Mouse (Mus musculus) urinary bladder, postnatal 4 days (tissue): Measurements from ENCODE around the gene Arl3.
A peak's percentile ranks its signal among the peaks of the same experiment; 100 is the strongest.

Experiments
- DNase-seq, 2 experiments: peaks; one replicate each; pipeline ENCODE4 v3.0.0; 2021 to 2022; ENCODE audit warnings: low spot score in 2 of 2

Gene Arl3

DNA sequence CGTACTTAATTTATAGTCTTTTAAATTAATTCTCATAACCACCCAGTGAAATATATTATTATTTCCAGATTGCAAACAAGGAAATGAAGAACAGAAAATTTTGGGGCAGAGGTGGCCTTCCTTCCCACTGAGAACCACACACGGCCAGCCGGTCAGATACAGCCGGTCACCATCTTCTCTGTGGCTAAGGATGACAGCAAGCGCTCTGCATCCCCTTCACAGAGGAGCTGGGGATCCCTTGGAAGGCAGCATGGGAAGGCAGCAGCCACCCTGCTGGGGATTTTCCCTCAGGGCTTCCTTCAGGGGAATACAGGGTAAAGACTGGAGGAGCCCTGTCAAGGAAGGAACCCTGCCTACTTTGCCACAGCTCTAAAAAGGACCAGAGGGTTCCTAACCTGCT lies 39.5 kb downstream of the Arl3 start:
- no peak for DNase-seq

DNA sequence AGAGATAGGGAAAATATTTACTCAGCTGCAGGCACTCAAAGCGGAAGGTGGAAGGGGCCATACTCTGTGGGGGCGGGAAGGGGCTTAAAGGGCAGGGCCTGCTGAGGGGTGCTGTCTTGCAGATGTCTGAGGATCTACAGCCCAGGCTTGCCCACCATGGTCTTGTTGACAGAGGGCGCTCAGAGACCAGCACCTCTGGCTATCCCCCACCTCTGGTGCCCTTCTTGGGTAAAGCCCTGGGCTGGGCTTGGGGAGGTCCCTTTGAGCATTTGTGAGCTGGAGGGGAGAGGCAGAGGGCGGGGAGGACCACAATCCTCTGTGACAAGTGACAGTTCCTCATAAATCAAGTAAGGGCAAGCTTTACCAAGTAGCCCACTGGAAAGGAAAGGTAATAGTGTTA lies 39.9 kb downstream of the Arl3 start:
- no peak for DNase-seq

DNA sequence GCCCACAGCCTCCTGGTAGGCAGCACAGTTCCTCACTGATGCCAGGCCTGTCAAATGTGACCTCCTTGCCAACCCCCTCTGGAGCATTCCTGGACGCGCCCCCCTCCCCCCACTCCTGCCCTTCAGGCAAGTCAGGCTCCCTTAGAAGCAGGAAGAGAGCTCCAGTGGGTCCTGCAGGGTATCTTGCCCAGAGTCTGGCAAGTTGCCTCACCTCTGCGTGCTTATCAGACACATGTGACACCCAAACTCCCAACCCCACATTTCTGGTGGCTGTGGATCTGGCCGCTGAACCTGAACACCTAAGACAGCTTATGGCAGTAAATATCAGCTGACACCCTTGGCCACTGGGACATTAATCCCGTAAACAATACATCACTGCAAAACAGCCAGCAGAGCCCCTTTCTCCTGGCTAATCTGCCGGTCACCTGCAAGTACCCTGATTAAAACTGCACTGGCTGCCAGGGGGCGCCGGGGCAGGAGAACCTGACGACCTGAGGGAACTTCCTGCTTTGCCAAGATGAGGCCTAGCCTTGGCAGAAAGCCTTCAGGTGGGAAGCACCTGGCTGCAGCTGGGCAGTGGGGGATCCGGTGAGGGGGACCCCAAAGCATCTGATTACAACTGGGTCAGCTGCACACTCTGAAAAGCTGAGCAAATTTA lies 40.8 kb downstream of the Arl3 start:
- DNase-seq, result no peak

DNA sequence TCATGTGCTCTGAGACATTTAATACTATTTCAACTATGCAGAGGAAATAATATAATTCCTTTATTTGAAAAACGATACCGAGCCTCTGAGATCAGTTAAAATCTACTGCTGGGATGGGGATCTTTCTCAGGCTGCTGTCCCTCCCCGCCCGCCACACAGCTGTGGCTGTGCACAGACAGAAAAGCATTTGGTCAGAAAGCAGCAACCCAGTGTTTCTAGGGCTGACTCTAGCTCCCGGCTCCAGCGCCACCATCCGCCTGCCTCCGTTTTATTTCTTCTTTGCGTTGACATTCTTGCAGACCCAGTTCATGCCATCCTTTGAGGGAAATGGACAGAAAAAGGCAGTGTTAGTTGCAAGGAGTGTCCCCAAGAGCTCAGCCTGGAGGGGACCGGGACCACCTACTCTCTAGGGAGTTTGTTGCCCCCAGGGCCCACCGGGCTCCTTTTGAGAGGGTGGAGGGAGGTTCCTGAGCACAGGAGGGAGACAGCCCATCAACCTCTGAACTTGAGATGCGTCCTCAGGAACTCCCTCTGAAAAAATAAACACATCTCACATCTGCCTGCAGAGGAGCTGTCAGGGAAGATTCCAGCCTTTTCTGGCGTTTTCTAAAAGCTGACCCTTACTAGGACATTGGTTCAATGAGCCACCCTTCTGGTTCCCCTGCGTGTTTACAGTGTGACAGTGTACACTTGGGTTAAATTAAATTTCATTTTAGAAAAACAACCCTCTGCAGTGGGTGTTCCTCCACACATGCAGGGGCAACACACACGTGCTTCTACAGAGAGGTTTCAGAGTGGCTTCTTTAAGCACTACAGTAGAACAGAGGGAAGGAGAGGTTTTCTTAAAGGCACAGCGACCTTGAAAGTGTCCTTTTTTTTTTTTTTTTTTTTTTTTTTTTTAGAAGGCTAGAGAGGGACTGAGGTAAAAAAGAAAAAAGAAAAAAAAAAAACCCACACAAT lies 41.6 kb downstream of the Arl3 start:
- no peak for DNase-seq

DNA sequence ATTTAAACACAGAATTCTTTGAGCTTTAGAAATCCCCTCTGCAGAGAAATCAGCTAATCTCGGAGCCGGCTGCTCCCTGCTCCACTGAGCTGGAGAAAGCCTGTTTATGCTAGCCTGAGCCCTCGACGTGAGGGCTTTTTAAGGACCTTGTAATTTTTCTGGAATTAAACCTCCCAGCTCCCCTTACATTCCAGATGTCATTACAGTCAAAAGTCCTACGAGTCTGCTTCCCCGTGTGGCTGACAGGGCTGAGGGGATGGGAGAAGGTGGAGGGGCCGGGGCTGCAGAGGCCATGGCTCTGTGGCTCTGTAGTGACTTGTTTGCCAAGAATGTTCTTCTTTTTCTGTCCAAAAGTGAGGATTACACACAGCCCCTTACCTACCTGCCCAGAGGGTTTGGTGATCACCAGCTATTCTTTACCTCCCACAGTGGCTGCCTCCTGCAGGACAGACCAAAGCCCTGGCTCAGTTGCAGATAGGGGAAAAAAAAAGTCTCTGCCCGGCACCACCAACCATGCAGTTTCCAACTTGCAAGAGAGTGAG lies 42.5 kb downstream of the Arl3 start:
- no peak for DNase-seq

DNA sequence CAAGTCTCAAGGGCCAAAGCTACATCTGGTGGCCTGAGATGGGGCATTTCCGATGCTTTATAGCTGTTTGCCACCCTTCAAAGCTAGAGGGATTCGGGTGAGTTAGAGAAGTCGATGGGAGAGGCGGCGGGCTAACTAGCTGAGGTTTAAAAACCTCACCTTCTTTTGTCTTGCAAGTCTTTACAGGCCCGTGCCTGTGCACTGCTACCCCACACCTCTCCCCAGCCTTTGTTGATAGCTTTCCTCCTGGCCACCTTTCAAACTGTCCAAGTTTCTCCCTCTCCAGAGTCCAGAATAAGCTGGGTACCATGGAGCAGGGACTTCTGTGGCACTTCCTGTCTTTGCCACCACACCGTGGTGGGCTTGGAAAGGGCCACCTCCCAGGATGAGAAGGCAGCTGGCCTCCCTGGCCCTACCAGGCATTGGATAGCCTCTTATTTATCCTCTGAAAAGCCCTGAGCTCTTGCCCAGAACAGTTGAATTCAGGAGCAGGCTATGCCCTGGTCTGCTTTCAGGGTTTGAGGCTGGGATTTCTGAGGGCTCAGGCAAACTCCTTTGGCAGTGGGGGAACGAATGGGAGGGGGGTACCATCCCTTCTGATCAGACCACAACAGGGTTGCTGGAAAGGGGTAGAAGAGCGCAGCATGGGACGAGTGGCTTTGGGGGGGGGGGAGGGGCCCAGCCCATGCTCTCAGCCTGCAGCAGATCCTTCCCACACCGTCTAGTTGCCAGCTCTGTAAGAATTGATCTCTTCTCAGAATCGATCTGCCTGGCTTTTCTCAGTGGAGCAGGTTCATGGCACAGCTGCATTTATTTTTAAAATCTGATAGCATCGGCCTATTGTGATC lies 43.2 kb downstream of the Arl3 start:
- no peak for DNase-seq

DNA sequence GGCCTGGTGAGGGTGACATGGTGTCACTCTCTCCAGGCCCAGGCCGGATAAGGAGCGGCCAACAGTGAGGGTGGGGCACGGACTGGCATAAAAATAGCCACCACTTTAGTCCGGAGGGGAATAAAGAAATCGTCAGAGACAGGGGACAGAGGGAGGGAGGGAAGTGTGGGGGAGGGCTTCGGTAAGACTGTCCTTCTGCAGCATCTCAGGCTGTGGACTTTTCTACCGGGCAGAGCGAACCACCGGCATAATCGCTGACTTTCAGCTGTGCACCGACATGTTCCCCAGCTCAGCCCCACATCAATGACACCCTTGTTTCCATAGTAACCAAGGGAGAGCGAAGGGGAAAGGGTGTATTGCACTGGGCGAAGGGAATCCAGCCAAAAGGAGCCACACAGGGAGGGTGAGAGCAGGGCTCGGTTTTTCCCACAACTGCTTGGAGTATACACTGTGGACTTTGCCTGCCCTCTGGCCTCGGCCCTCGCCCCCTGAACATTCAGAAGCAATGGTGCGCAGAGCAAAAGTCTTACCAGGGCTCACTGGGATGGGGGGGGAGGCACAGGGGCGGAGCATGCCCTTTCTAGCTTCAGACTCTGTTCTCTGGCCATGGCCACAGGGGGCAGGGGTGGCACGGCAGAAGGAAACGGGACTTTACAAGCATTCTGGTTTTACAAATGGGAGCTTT lies 44.3 kb downstream of the Arl3 start:
- DNase-seq, result peak in 1 of 2 experiments; percentile 52

DNA sequence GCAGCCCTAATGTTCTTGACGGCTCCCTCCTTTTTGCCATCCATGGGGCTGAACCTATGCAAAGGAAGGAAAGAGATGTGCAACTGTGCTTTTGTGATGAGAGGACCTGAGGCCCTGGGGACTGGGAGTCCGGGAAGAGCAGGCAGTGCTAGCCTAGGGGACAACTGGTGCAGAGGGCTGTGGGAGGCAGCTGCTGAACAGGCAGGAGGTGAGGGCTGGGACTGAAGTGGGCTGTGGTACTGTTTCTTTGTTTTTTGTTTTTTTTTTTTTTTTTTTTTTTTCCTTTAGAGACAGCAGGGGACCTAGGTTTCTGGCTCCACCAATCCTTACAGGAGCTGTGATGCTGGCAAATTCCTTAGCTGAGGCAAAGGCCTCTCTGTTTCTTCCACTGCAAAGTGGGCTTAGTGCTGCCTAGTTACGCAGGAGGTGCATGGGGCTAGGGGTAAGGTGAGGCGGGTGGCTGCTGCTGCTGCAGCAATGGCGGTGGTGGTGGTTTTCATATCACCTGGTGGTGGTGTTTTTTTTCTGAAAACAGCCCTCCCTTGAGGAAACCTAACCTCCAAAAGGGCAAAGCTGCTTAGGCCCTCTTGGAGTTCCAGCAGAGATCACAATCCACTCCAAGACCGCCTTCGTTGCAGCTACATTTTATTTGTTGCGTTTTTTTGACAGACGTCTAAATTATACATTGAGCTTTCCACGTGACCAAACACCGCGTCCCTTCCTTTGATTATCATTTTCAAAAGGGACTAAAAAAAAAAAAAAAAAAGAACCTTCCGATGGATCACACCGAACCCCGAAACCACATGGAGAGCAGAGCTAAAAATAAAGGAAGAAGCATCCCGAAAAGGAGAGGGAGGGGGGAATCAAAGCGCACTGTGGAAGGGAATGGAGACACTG lies 45.1 kb downstream of the Arl3 start:
- DNase-seq, result no peak

DNA sequence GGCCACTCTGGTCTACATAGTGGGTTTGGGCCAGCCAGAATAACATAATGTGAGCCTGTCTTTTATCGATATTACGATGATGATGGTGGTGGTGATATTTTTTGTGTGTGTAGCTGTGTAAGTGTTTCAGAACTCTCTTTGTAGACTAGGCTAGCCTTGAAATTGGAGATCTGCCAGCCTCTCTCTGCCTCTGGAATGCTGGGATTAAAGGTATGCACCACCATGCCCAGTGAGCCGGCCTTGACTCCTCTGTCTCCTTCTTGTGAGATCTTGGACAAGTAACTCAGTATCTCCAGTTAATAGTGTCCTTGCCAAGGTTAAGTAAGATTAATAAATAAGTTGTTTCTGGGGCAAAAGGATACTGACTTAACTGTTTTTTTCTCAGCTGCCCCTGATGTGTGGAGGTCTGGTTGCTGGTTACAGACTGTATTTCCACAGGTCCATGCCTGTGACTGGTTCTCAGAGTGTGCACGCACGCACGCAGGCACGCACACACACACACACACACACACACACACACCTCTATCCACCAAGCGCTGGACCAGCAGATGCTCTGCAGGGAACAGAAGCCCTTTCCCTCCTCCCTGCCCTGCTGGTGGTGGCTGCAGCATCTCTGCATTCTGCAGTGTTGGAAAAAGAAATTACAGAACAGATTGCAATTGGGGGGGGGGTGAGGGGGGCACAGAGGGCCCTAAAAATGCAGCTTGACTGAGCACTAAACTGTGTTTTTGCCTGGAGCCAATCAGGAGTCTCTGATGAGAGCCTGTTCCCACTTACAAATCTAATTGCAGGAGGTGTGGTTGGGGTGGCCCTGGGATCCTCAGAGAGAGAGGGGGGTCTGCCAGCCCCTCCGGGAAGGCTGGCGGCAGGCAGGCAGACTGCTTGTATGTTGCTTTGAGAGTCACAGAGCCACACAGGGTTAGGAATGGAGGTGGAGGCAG lies 47.0 kb downstream of the Arl3 start:
- no peak for DNase-seq

DNA sequence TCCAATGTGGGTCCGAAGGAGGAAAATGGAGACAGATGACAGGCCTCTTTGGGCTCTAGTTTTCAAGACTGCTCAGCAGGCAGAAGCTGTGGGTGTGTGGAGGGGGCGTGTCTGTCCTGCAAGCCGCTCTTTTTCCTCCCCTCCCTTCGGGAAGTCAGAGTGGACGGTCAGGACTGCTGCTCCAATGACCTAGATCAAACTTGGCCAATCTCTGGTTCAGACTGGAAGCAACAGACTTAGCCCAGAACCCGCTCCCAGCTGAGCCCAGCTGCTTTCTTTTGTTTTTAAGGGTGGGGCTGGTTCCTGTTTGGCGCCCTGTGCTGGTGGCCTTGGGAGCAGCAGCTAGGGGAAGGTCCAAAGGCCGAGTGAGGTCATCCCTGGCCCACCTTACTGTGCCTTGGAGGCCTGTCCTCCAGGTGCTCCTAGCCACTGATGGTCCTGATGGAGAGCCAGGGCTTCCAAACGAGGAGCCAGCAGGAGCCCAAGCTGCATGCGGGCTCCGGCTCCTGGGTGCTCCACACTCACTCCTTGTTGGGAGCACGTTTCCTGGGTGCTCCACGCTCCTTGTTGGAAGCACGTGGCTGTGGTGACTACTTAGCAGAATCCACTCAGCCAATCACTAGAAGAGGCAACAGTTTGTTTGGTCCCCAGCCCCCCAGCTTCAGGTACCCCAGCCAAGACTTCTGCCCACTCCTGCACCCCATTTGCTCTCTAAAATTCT lies 48.2 kb downstream of the Arl3 start:
- DNase-seq, result peak; percentile 73

DNA sequence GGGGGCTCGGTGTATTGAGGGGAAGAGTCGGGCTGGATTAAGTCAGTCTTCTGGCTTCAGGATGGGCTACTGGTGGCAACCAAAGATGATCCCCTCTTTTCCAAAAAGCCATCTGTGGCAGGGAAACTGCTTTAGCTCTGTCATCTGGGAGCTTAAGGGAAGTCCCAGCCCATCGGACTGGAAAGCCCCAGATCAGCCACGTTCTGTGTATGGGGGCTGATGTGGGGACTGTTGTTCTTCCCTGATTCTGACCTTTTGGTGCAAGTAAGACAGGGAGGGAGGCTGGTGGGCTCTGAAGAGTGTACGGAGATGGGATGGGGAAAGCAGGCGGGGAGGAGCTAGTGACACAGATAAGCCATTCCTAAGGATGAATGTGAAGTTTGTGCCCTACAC lies 48.9 kb downstream of the Arl3 start:
- DNase-seq, result no peak

DNA sequence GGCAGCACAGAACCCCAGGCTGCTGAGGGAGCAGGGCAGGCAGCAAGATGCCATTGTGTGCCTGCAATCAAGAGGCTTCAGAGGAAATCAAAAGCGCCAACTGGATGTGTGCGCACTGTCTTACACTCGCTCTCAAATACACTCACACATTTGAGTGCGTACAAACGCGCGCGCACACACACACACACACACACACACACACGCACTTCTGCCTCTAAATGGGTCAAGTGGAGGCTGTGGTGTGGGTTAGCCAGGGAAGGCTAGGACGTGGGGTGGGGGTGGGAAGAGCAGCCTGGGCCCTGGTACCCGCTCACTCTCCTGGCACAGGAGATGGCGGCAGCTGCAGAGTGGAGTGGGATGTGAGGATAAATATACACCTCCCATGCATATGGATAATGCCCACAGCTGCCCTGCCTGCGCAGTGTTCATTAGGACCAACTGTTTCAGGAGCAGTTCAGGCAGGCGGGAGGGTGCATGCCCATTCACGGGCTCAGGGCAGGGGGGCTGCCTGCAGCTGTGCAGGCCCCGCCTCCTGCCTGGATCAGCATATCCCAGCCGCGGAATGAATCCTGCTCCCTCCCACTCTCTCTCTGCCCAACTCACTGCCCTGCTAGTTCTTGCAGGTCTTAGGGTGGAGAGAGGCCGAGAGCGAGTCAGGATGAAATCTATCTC lies 49.4 kb downstream of the Arl3 start:
- peak in 1 of 2 experiments; percentile 63 for DNase-seq

DNA sequence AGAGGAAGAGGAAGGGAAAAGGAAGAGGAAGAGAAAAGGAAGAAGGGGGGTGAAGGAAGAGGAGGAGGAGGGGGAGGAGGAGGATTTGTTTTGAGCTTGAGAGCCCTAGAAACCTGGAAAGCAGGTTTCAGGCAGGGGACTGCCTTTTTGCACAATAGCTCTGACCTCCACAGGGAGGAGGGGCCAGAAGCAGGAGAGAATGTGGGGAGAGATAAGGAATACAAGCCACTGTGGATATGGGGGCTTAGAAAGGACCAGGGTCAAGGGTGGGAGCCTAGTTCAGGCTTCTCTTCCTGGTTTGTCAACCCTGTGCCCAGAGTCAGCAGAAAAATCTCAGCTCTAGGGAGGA lies 49.9 kb downstream of the Arl3 start:
- DNase-seq, result no peak

DNA sequence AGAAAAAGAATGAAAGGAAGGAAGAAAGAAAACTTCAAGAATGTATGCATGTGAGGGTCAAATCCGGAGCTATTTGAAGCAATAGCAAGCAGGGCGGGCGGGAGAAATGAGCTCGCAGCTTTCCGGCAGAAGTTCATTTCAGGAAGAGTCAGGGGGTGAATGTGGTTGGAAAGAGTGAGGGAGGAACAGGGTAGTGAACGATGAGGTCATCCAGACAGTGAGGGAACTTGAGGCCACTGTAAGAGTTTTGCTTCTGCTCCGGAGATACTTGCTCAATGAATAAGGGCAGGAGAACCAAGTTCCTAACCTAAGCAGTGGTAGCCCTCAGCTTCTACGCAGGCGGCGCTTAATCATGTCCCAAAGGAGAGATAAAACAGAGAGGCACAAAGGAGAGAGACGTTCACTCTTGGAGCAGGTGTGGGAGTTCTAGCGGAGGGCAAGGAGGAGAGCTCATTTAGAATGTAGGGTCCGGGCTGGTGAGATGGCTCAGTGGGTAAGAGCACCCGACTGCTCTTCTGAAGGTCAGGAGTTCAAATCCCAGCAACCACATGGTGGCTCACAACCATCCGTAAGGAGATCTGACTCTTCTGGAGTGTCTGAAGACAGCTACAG lies 50.5 kb downstream of the Arl3 start:
- DNase-seq, result no peak

DNA sequence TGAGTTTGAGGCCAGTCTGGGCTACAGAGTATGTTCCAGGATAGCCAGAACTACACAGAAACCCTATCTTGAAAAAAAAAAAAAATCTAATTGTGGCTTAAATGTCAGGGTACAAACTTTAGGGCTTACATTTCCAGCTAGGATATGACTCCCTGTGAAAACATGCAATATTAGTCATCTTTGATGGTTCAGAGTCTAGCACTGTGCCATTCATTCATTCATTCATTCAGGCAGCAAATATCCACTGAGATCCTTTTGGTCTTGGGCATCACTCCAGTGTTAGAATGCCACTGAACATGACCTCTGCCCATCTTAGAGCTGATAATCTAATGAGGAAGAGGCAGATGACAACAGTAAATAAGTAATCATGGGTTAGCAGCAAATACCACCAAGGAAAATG lies 51.3 kb downstream of the Arl3 start:
- DNase-seq, result no peak

DNA sequence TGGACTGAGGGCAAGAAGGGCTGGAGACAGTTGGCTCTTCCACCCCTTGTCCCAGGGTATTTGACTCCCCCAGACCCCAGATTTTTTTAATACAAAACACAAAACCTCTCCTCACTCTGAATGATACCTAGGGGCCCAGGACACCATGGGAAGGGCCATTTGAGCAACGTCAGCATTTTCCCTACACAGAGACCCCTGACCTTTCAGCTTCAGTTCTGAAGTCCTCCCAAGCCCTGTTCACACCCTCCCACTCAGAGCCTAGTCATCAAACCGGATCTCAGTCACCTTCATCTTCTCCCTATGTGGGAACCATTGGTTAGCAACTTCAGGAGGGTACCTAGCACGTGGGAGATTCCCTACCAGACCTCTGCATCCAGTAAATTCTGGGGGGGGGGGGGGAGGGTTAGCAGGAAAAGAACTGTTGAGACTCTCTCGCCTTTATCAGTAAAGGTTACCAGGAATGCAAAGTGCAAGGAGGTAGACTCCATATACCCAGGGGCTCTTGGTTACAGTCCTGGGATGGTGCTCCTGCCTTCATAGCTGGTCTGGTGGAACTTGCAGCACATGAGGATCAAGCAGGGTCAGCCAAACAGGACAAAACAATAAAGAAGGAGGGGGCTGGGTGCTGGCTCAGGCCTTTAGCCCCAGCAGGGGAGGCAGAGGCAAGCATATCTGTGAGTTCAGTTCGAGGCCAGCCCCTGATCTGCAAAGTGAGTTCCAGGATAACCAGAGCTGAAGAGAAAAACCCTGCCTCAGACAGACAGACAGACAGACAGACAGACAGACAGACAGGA lies 54.0 kb downstream of the Arl3 start:
- DNase-seq, result no peak

DNA sequence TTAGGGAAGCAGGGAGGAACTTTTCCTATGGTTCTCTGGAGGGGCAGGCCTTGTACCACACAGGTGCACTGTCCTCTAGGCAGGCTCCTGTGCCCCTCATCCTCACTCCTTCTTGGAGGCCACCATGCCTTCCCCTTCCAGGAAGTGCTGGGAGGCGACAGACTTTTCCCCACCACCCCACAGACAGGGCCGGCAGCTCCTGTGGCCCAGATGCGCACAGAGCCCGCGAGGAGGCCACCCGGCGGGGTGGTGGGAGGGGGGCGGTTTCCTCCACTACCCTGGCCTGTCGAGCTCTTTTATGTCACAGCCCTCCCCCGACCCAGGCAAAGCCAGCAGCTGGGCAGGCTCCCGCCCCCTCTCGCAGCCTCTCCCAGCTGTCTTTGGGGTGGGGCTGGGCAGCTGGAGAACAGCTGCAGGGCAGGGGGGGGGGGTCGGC lies 54.6 kb downstream of the Arl3 start:
- DNase-seq, result peak in 1 of 2 experiments; percentile 65
